Mouse (Mus musculus) spleen, postnatal 10 days (tissue): ENCODE data around the gene Stk11.
A peak's percentile ranks its signal among the peaks of the same experiment; 100 is the strongest.
"Not testable (repeated sequence)": the region's sequence is repeated elsewhere in the genome, so short reads cannot be mapped to it uniquely, and the experiment has no call there.

Experiments used
- DNase-seq, 2 experiments: peaks; one replicate each; pipeline ENCODE4 v3.0.0; 2021 to 2022; ENCODE audit warnings: low spot score in 2 of 2

Stk11 gene

DNA sequence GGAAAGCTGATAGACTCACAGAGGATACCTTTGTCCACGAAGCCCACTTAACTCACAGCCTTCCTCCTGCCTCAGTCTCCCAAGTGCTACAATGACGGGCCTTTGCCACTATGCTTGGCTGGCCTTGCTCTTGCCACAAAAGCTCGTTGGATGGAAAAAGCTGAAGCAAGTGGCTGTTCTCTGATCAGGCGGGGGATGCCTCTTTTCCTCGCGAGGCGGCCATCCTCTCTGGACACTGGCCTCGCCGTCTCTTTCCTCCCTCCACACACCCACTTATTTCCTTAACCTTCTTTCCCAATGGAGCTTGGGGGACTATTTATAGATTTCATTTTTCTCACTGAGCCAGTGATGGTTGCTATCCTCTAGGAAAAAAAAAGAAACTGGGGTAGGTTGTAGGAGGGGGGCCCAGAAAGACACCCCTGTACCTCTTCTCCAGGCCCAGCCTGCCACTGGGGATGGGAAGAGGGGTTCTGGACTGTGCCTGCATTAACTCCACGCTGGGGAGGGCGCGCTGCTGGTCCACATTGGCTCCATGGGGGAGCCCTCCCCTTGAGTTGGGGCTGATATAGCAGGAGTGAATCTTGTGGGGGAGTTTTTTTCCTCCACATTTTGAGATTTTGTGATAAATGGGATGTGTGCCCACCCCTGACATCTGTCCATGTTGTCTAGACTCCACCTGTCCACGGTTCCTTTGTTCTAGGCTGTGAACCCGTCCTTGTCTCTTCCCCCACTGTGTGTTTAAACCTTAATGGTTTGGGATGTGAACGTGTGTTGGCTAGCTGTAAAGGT is 41.7 kb downstream of the Stk11 start:
- DNase-seq, result no peak

DNA sequence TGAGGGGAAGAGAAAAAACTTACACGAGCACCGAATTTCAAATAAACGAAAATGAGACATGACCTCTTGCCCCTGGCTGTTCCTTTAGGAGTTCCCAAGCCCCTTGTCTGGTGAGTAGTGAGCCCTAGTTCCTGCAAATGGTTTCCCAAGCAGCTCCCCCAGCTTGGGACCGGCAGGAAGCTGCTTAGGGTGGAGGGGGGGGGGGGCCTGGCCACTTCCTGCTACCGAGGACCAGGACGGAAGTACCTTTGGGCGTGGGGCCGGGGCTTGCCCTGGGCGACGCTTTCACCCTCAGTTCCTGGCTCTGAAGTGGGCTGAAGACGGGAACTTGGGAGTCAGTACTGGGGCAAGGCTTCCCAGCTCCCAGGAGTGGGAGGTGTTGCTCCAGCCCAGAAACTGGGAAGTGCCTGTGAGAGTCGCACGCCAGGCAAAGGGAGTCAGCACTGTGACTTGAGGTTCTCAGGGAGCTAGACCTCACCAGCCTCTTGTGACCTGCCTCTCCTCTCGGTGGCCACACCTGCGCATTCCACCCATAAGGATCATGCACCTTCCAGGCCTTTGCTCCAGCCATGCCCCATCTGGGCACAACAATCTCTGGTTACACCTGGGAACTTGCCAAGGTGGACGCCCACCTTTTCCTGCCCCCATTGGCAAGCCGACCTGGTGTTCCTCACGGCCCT is 42.8 kb downstream of the Stk11 start:
- DNase-seq, result peak; percentile 63 to 69

DNA sequence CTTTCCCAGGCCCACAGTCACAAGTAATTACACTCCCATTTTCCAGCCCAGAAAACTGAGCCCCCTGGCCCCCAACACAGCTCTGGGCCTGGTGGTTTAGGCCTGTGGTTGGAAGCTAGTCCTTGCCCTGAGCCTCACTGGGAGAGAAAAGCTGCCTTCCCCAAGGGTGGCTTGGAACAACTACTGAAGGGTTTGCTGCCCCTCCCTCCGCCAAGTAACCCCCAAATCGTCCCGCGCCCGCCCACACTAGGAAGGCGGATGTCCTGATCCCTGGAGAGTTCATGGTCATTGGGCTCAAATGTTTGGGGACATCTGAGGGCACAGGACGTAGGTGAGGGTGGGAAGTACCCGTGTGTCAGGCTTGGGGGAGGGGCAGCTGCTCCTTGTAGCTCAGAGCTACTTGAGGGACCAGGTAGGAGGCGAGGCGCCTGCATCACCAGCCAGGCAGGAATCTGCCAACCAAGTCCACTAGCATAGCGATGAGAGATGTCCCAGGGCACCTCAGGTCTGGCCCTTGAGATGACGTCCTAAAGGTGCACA is 43.5 kb downstream of the Stk11 start:
- peak in 1 of 2 experiments; percentile 72 for DNase-seq

DNA sequence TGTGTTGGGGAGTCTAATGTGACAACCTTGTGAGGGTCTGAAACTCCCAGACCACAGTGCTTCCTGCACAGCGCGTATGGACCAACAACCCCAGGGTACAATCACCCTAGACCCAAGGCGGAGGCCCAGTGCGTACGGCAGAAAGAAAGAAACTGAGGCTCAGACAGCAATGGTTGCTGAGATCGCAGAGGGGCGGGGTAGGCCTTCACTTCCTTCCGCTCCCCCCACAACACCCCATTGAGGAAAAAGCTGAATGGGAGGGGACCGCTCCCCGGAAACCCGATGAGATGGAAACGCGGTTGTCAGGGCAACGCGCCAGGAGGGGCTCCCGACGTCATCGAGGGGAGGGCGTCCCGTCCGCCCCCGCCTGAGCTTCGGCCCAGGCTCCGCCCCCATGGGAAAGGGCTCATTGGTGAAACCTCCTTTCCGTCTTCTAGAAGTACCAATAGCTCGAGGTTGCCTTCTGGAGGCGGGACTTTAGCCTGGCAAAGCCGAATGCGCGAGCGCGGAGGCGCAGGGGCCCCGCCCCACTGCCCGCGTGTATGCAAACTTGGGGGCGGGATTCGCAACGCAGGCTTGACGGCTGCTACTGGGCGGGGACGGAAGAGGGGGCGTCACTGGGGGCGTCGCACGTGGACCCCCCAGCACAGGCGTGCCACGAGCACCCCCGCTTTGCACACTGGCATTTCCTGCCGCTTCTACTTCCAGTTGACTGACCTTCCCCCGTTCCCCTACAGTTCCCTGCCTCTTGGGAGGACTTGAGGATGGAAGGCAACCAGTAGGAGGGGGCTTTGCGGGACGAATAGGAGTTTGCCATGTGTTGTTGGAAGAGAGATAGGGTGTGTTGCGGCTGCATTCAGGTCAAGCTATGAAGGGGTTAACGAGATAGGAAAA is 44.2 kb downstream of the Stk11 start:
- peak; percentile 97 to 98 for DNase-seq

DNA sequence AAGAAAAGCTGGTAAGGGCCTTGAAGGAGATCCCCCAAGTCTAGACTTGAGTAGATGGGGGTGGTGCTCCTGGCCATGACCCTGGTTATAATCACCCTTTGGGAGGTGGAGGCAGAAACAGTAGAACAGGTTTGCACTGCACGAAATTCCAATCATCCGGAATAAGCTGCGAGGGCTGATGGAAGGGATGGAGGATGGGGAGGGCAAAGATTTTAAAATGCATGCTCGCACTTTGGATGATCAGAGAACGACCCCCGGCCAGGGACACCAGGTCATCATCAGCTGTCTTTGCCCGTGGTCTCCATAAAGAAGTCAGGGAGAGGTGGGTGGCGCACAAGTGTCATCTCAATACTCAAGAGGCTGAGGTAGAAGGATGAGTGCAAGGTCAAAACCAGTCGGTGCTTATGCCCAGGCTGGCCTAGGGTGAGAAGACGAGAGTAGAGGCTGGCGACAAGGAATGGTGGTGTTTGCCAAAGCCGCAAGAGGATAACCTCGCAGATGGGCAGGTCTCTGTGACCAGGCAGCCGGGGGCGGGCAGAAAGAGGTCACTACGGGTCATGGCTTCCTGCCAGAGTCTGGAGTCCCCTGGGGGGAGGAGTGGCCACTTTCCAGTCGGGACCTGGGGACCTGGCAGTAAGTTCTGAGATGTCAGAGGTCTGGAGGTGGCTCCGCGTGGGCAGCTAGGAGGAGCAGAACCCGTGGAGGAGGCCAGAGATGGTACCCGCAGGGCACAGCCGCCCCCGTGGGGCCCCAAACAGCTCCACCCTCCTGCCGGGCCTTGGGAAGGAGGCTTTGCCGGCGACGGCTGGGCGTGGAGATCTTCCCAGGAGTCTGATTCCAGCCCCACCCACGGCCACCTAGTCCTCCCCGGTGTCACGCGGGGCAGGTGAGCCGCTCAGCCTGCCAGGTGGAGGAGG is 45.1 kb downstream of the Stk11 start:
- peak; percentile 73 to 80 for DNase-seq

DNA sequence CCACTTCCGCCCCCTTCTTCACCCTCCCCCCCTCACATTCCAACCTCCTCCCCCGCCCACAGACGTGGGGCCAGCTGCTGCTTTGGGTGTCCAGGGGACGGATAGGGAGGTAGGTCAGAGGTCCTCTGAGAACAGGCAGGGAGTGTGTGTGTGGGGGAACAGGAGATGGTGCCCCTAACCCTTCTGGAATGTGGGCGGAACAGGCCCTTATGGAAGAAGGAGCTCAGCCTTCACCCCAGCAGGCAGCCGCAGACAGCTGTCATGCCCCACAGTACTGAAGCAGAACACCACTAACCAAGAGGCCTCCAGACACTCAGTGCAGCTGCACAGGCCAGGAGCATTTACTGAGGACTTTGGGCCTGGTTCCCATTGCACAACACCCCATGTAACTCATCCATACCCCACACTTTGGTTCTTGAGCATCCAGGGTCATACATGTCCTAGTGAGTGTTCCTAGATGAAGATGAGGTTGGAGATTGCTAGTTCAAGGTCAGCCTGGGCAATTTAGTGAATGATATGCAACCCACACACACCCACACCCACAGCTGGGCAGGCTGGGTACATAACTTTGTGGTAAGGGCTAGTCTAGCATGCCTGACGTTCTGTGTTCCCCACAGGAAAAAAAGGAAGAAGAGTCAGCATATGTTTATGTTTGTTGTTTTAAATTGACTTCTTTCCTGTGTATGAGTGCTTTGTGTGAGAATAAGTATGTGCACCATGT is 46.1 kb downstream of the Stk11 start:
- peak in 1 of 2 experiments; percentile 55 for DNase-seq

DNA sequence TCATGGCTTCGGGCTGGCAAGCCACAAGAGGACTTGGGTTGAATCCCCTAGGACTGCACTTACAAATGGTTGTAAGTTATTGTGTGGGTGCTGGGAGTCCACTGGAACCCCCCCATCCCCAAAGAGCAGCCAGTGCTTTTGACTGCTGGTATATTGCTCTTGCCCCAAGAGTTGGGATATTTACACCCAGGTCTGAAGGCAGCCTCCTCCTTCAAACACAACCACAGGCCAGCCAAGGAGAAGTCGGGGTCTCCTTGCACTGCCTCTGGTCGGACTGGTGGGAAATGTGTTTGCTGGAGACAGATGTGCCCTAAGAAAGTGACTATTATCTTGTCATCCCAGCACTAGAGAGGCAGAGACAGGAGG is 46.6 kb downstream of the Stk11 start:
- DNase-seq, result no peak

DNA sequence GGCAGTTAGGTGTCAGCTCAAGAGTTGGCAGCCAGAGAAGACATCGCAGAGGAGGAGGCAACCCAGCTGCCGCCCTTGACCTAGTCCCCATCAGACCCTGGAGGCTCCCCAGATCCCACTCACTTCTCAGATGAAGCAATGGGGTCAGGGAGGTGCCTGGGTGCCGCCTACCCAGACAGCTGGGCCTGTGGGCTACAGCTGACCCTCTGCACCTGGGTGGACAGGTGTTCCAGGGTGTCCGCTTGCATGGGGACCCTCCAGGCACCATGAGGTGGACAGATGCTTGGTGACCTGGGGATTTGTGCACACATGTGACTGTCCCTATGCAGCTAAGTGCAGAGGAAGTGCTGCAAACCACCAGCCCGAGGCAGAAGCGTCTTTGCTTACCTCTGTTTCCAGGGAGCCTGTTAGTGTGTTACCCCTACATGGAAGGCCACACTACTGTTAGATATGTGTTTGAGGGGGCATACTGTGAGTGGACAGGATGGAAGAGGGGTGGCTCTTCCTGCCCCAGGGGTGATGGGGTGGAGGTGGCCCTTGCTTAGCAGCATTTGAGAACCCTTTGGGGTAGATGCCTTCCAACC is 47.2 kb downstream of the Stk11 start:
- peak in 1 of 2 experiments; percentile 44 for DNase-seq

DNA sequence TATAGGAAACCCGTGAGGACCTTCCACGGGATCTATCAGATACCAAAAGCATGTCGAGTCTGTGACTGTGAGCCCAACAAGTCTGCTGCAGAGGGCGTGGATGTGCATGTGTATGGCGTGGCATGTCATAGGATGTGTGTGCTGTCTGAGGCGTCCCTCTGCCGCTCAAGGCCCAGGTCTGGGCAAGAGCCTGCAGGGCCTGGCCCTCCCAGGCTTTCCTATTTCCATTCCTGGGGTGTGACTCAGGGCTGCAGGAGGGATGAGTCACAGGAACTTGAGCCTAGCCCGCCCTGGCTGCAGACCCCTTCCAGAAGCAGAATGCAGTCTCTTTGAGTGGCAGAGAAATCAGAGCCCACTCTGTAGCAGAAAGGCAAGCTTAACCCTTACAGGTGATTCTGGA is 48.1 kb downstream of the Stk11 start:
- no peak for DNase-seq

DNA sequence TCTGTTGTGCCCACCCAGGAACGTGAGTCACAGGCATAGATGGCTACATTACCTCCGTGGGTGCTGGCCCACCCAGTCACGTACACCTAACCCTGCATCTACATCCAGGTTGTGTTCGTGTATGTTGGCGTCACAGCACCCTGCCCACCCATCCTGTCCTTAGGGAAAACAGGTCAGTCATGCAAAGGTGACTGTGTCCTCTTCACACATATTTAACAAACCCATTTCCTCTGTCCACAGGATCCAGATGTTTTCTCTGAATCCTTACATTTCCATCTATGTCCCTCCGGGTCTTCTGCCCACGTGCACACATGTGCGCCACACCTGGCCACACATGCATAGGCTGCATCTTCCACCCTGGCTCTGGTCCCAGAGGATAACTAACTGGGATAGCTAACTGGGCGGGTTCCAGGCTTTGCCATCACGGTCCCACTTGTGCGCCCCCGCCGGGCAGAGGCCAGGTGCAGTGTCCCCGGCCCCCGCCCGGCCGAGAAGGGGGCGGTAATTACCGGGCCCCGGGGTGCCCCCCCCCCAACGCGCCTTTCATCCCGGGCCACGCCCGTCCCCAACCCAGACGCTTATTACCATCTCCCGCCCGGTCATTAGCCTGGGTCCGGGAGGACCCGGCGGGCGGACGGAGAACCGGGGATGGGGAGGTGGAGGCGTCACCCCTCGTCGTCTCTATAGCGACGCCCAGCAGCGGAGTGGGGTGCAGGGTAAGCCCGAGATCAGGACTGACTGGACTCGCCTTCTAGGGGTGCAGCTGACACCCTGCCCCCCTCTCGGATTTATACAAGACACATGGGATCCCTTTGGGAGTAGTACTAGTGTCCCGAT is 48.8 kb downstream of the Stk11 start:
- DNase-seq, result peak in 1 of 2 experiments; percentile 33

DNA sequence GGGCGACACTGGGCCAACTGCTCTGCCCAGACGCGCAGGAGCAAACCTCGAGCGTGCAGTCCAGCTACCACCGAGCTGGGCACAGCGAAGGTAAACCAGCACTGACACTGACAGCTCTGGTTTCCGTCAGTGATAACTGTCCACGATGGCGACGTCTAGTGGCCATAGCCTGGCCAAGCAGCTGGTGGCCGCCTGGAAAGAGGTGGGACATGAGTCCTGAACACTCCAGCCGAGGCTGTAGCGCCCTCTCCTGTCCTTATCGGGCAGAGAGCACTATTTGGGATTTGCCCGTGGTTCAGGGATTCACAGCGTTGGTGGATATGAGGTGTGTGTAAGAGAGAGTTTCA is 49.4 kb downstream of the Stk11 start:
- peak; percentile 97 for DNase-seq

DNA sequence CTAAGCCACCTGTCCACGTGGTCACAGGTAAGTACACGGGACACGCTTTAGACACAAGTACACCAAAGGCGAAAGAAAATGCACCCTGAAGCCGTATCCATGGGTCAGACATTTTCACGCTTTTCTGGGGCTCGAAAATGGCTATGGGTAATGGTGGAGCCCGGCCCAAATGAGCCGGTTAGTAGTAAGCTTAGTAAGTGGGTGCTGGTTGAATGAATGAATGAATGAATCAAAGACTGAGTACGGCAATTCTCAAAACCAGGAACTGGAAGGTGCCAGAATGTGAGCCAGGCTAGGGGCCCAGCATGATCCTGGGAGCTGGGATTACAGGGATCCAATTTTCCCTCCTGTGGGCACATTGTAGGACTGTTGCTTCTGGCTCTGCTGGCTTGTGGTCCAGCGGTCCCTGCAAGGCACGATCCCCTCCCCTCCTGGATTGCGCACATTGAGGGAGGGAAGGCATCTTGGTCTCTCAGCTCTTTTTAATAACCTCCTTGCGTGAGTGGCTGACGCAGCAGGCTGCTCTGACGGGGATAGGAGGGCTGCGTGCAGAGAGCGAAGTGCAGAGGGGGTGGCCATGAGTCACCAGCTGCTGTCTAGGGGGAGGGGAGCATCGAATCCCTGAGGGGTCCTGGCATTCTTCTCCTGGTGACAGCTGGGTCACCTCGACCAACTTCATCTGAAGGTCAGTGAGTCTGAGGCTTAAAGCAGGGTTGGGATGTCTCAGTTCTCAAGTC is 50.0 kb downstream of the Stk11 start, which contains the start of gene Cirbp:
TSS of gene Cirbp (plus strand) at position 594 of the 737 bp plus-strand sequence.
- no peak for DNase-seq

DNA sequence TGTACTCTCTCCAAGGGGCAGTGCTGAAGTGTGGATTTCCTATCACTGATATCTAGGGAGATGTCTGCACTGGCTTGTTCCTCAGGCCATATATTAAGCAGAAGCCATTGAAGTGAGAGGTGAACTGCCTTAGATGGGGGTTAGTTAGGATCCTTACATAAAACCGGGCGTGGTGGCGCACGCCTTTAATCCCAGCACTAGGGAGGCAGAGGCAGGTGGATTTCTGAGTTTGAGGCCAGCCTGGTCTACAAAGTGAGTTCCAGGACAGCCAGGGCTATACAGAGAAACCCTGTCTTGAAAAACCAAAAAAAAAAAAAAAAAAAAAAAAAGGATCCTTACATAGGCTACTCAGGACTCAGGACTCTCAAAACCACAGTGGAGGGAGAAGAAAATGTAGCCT is 50.5 kb downstream of the Stk11 start:
- DNase-seq, result not testable (repeated sequence)

DNA sequence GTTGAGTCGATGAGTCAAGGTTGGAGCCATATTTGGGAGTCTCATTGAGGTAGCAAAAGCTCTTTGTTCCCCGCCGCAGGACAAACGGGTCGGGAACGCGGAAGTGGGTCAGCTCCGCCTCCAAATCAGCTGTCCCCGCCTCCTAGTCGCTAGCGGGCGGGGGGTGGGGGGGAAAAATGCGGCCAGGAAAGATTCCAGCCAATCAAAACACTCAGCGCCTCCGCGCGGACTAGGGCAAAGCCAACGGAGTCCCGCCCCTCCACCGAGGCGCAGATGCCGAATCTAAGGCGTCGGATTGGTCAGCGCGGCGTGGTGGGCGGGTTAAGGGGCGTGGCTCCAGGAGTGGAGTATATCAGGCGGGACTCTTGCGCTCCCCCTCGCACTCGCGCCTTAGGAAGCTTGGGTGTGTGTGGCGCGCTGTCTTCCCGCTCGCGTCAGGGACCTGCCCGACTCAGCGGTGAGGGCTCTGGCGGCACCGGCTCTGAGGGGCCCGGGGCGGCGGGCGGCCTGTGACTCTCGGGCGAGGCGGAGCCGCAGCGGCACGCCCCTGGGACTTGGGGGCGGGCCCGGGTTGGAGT is 51.9 kb downstream of the Stk11 start:
- DNase-seq, result peak; percentile 99 to 100

DNA sequence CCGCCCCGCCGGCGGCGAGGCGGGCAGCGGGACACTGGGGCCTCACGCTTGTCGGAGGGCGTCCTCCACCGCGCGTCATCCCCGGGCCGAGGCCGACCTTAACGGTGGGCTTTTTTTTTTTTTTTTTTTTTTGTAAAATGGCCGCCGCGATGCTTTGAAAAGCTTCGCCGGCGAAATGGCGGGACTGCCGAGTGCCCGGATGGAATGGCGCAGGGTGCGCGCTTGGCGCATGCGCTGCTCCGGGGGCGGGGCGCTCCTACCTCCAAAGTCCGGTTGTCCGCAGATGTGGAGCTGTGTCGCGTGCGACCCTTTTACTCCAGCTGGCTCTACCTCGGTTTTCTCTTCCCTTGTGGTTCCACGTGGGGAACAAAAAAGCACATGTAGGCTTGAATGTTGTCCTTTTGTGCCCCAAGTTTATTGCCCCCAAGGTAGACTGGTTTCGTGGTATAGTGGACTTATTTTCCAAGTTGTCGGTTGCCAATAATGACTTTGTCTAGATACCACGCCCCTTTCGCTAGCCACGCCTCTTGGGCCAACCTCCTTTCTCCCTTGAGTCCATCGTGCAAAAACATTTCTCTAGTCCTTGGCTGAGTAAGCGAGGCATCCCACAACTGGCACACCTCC is 52.5 kb downstream of the Stk11 start:
- peak; percentile 90 to 94 for DNase-seq

DNA sequence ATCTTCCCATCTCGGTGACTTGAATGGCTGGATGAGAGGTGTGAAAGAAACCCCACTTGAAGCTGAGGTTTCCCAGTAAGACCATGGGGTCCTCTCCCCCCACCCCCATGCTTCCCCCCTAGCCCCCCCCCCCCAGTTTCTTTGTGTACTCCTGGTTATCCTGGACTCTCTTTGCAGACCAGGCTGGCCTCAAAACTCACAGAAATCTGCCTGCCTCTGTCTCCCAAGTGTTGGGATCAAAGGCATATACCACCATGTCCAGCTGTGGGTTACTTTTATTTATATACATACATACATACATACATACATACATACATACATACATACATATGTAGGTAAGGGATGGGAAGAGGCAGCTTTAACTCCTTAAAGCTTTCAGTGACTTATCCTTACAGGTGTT is 53.5 kb downstream of the Stk11 start:
- DNase-seq, result no peak

DNA sequence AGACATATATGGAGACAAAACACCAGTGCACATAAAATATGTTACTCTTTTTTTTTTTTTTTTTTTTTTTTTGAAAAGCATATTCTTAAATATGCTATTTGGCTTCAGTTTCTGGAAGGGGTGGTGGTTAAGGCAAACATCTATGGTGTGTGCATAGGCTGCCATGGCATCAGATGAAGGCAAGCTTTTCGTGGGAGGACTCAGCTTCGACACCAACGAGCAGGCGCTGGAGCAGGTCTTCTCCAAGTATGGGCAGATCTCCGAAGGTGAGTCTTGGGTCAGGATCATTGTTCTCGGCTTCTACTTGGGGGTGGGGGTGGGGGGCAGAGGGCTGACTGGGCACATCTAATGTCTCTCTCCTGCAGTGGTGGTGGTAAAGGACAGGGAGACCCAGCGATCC is 54.0 kb downstream of the Stk11 start:
- DNase-seq, result no peak
